Mouse (Mus musculus) forebrain, embryonic 10.5 days (tissue): ENCODE measurements around the gene Kl. TPM values are rescaled to one million over a fixed set of nuclear protein-coding genes. Genes with fewer than 3 reads are reported as not detected.
A peak's percentile ranks its signal among the peaks of the same experiment; 100 is the strongest.

Experiments
- DNase-seq: peaks from one replicate; pipeline ENCODE4 v3.0.0-alpha.2; 2017; ENCODE audit warnings: low spot score; ENCODE audit errors: extremely low spot score
- H3K27ac ChIP-seq: fragments of 300-500 bp; sonication (generic); 2 replicates; pipeline ENCODE4 v1.5.1; 2016; ENCODE audit warnings: mild to moderate bottlenecking
- H3K27me3 ChIP-seq: fragments of 300-500 bp; sonication (generic); 2 replicates; pipeline ENCODE4 v1.6.1; 2016; ENCODE audit warnings: mild to moderate bottlenecking; ENCODE audit not compliant: poor library complexity, severe bottlenecking
- H3K36me3 ChIP-seq: fragments of 300-500 bp; sonication (generic); replicated peaks from 2 replicates; pipeline ENCODE4 v1.6.1; 2016; ENCODE audit warnings: mild to moderate bottlenecking, moderate library complexity
- H3K4me1 ChIP-seq: fragments of 300-500 bp; sonication (generic); 2 replicates; pipeline ENCODE4 v1.6.1; 2016
- H3K4me3 ChIP-seq: fragments of 300-500 bp; sonication (generic); 2 replicates; pipeline ENCODE4 v1.5.1; 2016; ENCODE audit warnings: mild to moderate bottlenecking, moderate library complexity
- H3K9me3 ChIP-seq: fragments of 300-500 bp; sonication (generic); 2 replicates; pipeline ENCODE4 v1.6.1; 2016; ENCODE audit warnings: mild to moderate bottlenecking, moderate library complexity
- WGBS: fragments of 180-500 bp; shearing (Covaris S2); methylation state at CpG from one replicate; pipeline ENCODE4 v1.1.7; 2016; 5-methylcytosine and 5-hydroxymethylcytosine counted together
- polyA plus RNA-seq: library from polyadenylated mRNA; unstranded; fragments of >200 nt; fragmentation: Nextera tagmentation; extraction: Ambion mirVana; gene quantifications from 2 replicates; pipeline ENCODE4 v1.2.1, GENCODE M21; 2016

Kl gene
- polyA plus RNA-seq, 1 experiment from 2014 or later, result 0.05 TPM

GRCm38 (mm10) chr5:150974226-150974625 lies 21.8 kb downstream of the Kl start:
- WGBS, result 87% methylated on average over 3 of the region's 3 CpGs
- no peak overlapping the region for H3K27ac ChIP-seq
- DNase-seq, result no peak

GRCm38 (mm10) chr5:150977383-150977958 lies 25.1 kb downstream of the Kl start:
- Histone ChIP-seq H3K36me3 (no peaks in the 10 kb centered on the region), H3K27me3 (no peaks in the 10 kb centered on the region), H3K27ac (no peak overlapping the region), H3K9me3 (peaks cover 4% of the 10 kb centered on the region; the same call in 1 of the 2 replicates), H3K4me3 (no peak overlapping the region), H3K4me1 (no peaks in the 10 kb centered on the region)
- DNase-seq, result no peak
- WGBS, result 85% methylated on average over 14 of the region's 14 CpGs

More at GRCm38 (mm10) chr5:150974226-150974625, 21.8 kb downstream of the Kl start:
- Histone ChIP-seq H3K4me3 (no peak overlapping the region), H3K36me3 (no peaks in the 10 kb centered on the region), H3K9me3 (no peaks in the 10 kb centered on the region), H3K4me1 (no peaks in the 10 kb centered on the region), H3K27me3 (no peaks in the 10 kb centered on the region)

DNA sequence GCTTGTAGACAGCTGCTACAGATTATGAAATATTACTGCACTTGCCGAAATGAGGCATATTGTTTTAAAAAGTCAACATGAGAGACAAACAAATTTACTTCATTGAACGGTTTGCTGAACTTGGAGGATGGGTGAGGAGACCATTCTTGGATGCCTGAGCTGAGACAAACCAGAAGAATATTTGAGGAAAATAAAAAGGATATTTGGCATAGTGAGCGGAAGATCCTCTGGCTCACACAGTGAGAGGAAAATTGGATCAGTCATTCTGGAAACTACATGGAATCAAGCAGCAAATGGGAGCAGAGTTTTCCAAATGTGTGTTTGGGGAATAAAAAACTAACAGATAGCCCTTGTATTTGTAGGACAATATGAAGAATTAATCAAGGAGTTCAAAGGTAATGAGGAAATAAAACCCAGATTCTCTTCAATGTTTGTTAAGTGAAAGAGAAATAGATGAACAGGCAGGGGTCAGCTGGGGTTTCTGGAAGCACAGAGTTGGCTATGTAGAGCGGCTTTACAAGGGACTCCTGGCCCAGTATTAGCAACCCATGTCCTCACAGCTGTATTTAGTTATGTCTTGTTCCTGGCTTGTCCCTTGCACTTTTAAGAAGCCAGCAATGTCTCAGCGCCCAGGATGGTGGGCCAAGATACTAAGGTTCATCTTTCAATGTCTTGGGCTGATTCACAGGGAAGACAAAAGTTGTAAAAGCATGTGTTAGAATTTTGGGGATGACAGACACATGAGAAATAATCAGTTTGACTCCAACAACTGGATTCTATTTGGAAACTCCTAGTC lies 27.1 kb downstream of the Kl start:
- no peaks in the 10 kb centered on the region for H3K27me3 ChIP-seq
- H3K4me1 ChIP-seq, result no peaks in the 10 kb centered on the region
- no peak overlapping the region for H3K4me3 ChIP-seq
- no peak overlapping the region for H3K27ac ChIP-seq
- peaks cover 4% of the 10 kb centered on the region; the same call in 1 of the 2 replicates for H3K9me3 ChIP-seq
- DNase-seq, result no peak
- 82% methylated on average over 5 of the region's 5 CpGs for WGBS
- no peaks in the 10 kb centered on the region for H3K36me3 ChIP-seq

DNA sequence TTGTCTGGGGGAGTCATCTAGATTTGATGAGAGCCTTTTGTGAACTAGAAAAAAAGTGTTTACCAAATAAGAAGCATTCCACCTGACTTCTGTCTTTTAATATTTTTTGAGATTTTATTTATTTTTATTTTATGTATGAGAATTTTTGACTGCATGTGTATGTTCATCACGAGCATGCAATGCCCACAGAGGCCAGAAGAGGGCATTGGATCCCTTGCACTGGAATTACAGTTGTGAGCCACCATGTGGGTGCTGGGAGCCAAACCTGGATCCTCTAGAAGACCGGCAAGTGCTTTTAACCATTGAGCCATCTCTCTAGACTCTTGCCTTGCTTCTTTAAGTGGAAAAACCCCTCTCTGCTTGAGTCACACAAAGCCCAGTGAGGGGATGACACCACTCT lies 29.7 kb downstream of the Kl start:
- Histone ChIP-seq H3K4me3 (no peak overlapping the region), H3K9me3 (peaks cover 4% of the 10 kb centered on the region; the same call in 1 of the 2 replicates), H3K36me3 (no peaks in the 10 kb centered on the region), H3K4me1 (no peaks in the 10 kb centered on the region), H3K27ac (no peak overlapping the region), H3K27me3 (no peaks in the 10 kb centered on the region)
- DNase-seq, result no peak
- WGBS, result 95% methylated on average over 2 of the region's 2 CpGs

GRCm38 (mm10) chr5:150994096-150994495 lies 41.7 kb downstream of the Kl start:
- Histone ChIP-seq H3K27me3 (no peaks in the 10 kb centered on the region), H3K9me3 (no peaks in the 10 kb centered on the region), H3K27ac (no peak overlapping the region), H3K36me3 (no peaks in the 10 kb centered on the region), H3K4me1 (no peaks in the 10 kb centered on the region), H3K4me3 (no peak overlapping the region)
- WGBS, result 89% methylated on average over 7 of the region's 7 CpGs
- DNase-seq, result no peak

- no peaks in the 10 kb centered on the region for H3K36me3 ChIP-seq
- no peaks in the 10 kb centered on the region for H3K4me1 ChIP-seq
- no peaks in the 10 kb centered on the region for H3K27me3 ChIP-seq
- no peak overlapping the region for H3K27ac ChIP-seq
- no peaks in the 10 kb centered on the region for H3K9me3 ChIP-seq
- no peak overlapping the region for H3K4me3 ChIP-seq
- WGBS, result 92% methylated on average over 2 of the region's 2 CpGs
- DNase-seq, result no peak
Observed at GRCm38 (mm10) chr5:150996586-150996985, 44.2 kb downstream of the Kl start.

- DNase-seq, result no peak
- Histone ChIP-seq H3K9me3 (no peaks in the 10 kb centered on the region), H3K36me3 (no peaks in the 10 kb centered on the region), H3K4me1 (no peaks in the 10 kb centered on the region), H3K4me3 (no peak overlapping the region), H3K27ac (no peak overlapping the region), H3K27me3 (no peaks in the 10 kb centered on the region)
- WGBS, result 94% methylated on average over 7 of the region's 7 CpGs
Observed at GRCm38 (mm10) chr5:151001111-151001510, 48.7 kb downstream of the Kl start.

DNA sequence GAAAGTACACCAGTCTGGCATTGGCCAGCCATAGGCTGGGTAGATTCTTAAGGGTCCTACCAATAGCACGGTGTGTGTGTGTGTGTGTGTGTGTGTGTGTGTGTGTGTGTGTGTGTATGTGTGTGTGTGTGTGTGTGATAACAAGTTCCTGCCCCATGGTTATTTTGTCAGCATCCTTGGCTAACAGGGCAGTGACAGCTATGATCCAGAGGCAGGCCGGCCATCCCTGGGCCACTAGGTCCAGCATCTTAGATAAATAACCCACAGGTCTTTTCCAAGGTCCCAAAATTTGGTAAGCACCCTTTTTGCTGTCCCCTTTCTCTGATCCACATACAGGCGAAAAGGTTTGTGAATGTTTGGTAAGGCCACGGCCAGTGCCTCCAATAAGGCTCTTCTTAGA lies 49.6 kb downstream of the Kl start:
- DNase-seq, result no peak
- Histone ChIP-seq H3K27ac (no peak overlapping the region), H3K4me1 (no peaks in the 10 kb centered on the region), H3K4me3 (no peak overlapping the region), H3K27me3 (no peaks in the 10 kb centered on the region), H3K36me3 (no peaks in the 10 kb centered on the region), H3K9me3 (no peaks in the 10 kb centered on the region)
- 94% methylated on average over 4 of the region's 4 CpGs for WGBS

GRCm38 (mm10) chr5:151004216-151004755 lies 51.9 kb downstream of the Kl start:
- WGBS, result 68% methylated on average over 1 of the region's 1 CpGs
- no peak for DNase-seq
- H3K36me3 ChIP-seq, result no peaks in the 10 kb centered on the region
- H3K27me3 ChIP-seq, result no peaks in the 10 kb centered on the region
- H3K27ac ChIP-seq, result no peak overlapping the region
- H3K4me1 ChIP-seq, result no peaks in the 10 kb centered on the region
- H3K9me3 ChIP-seq, result no peaks in the 10 kb centered on the region
- no peak overlapping the region for H3K4me3 ChIP-seq

DNA sequence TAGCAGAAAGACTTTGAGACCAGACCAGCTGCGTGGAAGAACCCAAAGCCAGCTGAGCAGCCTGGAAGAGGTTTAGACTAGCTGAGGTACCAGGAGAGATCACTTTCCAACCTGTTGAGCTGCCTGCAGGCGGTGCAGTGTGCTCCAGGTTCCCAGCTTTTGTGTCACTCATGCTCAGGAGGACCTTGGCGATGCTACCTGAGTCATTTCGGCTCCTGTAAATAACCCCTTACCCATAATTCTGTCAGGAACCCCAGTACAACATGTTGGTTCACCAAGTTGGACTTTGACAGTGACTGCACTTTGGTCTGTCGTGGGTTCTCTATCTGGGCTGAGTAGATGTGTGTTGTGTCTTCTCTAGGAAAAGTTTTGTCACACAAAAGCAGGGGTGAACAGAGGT lies 66.0 kb downstream of the Kl start:
- peaks cover 8% of the 10 kb centered on the region; the same call in 1 of the 2 replicates for H3K9me3 ChIP-seq
- peaks cover 16% of the 10 kb centered on the region for H3K4me1 ChIP-seq
- H3K4me3 ChIP-seq, result no peak overlapping the region
- H3K27ac ChIP-seq, result no peak overlapping the region
- 80% methylated on average over 5 of the region's 5 CpGs for WGBS
- no peaks in the 10 kb centered on the region for H3K27me3 ChIP-seq
- DNase-seq, result no peak
- H3K36me3 ChIP-seq, result no peaks in the 10 kb centered on the region

DNA sequence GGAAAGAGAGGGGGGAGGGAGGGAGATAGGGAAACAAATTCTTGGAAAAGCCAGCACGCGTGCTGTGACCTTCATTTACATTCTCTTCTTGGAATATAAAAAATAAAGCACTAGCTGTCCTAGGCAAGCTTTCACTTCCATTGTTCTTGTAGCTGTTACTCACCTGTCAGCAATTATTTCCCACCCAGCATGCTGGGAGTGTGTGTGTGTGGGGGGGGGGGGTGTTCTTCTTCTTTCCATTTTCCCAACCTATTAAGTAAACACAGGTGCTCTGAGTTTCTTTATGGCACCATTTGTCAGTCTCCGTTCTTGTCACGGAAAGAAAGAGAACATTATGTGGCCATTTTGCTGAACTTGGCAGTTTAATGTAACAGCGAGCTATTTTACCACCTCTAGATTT lies 66.6 kb downstream of the Kl start:
- H3K27me3 ChIP-seq, result no peaks in the 10 kb centered on the region
- no peak for DNase-seq
- no peak overlapping the region for H3K27ac ChIP-seq
- 74% methylated on average over 5 of the region's 5 CpGs for WGBS
- H3K9me3 ChIP-seq, result peaks cover 8% of the 10 kb centered on the region; the same call in 1 of the 2 replicates
- H3K4me3 ChIP-seq, result no peak overlapping the region
- H3K4me1 ChIP-seq, result peaks cover 21% of the 10 kb centered on the region
- H3K36me3 ChIP-seq, result no peaks in the 10 kb centered on the region

- peak overlapping the region; percentile 62 for H3K27ac ChIP-seq
- DNase-seq, result no peak
- 86% methylated on average over 13 of the region's 13 CpGs for WGBS
- H3K36me3 ChIP-seq, result no peaks in the 10 kb centered on the region
- H3K9me3 ChIP-seq, result peaks cover 1% of the 10 kb centered on the region; the same call in 1 of the 2 replicates
- no peak overlapping the region for H3K4me3 ChIP-seq
- H3K4me1 ChIP-seq, result peaks cover 23% of the 10 kb centered on the region
- no peaks in the 10 kb centered on the region for H3K27me3 ChIP-seq
Observed at GRCm38 (mm10) chr5:151020031-151020820, 67.8 kb downstream of the Kl start.
